Mouse (Mus musculus): ENCODE results near the gene Pagr1b. TPM values are rescaled to one million over a fixed set of nuclear protein-coding genes. Genes with fewer than 3 reads are reported as not detected.

The Pagr1b gene
- total and polyA plus RNA-seq, 3 experiments = 0.30 to 6.6 TPM; not detected in 1

DNA sequence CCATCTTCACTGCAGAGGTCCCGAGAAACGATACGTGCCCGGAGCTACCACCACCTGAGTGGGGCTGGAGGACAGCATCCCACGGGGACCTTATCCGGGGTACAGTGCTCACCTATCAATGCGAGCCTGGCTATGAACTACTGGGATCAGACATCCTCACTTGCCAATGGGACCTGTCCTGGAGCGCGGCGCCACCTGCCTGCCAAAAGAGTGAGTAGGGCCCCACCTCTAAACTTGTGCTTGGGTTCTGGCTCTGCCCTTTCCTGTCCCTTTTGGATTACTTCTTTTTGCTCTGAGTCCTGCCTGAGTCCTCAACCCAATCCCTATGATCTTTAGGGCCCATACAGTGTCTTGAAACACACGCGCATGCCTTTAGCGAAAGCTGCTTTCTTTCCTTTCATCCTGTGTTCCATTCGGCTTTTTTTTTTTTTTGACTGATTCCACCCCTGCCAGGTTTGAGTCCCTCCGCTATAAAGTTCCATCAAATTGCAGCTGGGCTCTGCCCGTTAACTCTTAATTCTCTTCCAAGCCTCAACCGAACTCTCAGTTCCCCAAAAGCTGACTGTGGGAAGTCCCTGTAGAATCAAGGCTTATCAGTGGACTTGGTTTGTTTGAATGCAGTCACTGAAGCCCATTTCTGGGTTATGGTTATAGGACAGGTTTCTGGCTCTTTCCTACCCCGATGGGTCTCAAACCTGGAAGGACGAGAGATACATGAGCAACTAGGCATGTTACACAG is 52.6 kb downstream of the Pagr1b start:
- dilution Hi-C loops (cut with MboI; ENCODE audit: extremely low pct_ligation_motif_present, extremely low pct_unique_long_range_greater_than_20kb, low sequenced_read_pairs) = no loop called here
- no peaks in the 10 kb centered on the region for H3K79me2 ChIP-seq (replicated peaks; ENCODE audit: control insufficient read depth, extremely low read depth, insufficient read depth, poor library complexity, severe bottlenecking)
- H3K9ac ChIP-seq (ENCODE audit: insufficient read depth, low read depth) = no peak overlapping the region
- no peak overlapping the region for H3K4me2 ChIP-seq (ENCODE audit: insufficient read depth, low read depth, poor library complexity, severe bottlenecking)
- peaks cover 17 to 53% of the 10 kb centered on the region in 2 experiments for H3K4me1 ChIP-seq (ENCODE audit: control insufficient read depth in 1 of 2, insufficient read depth in 2 of 2)
- TF ChIP-seq PAX5 (IDR thresholded peaks at IDR 0.05; ENCODE audit: low read length) = no peak
- no peak for TF ChIP-seq MAFK (IDR thresholded peaks at IDR 0.05; ENCODE audit: insufficient replicate concordance, low read length)
- no peak for TF ChIP-seq KAT2A (IDR thresholded peaks at IDR 0.05; ENCODE audit: insufficient replicate concordance, low read length)
- TF ChIP-seq MEF2A (IDR thresholded peaks at IDR 0.05; ENCODE audit: borderline replicate concordance, low read depth, low read length) = 0 out of 2 replicates have a peak, but pooled peaks have one; percentile 13
- no peak for TF ChIP-seq GABPA (IDR thresholded peaks at IDR 0.05; ENCODE audit: insufficient replicate concordance, low read depth, low read length)
- TF ChIP-seq JUND (conservative IDR thresholded peaks at IDR 0.05; ENCODE audit: low read depth, low read length) = no peak
- peak; percentile 24; the same call in 1 of the 2 replicates for TF ChIP-seq CHD1 (IDR thresholded peaks at IDR 0.05; ENCODE audit: low read depth, low read length)
- TF ChIP-seq ZMIZ1 (IDR thresholded peaks at IDR 0.05; ENCODE audit: low read depth, low read length) = no peak; the same call in 1 of the 2 replicates
- TF ChIP-seq RAD21 (IDR thresholded peaks at IDR 0.05; ENCODE audit: low read depth, low read length) = peak; percentile 63
- peak; percentile 93 for TF ChIP-seq ZNF384 (IDR thresholded peaks at IDR 0.05; ENCODE audit: low read depth, low read length)
- peak in 1 of 2 experiments; percentile 72; a peak in 2 of 4 replicates for TF ChIP-seq CTCF (conservative IDR thresholded peaks at IDR 0.05 in 1 of 2, IDR thresholded peaks at IDR 0.05 in 1 of 2; ENCODE audit: low read depth in 2 of 2, low read length in 2 of 2)
- no peak for TF ChIP-seq POLR2AphosphoS2 (IDR thresholded peaks at IDR 0.05; ENCODE audit: low read depth, low read length)
- TF ChIP-seq NELFE (IDR thresholded peaks at IDR 0.05; ENCODE audit: low read depth, low read length) = 0 out of 2 replicates have a peak, but pooled peaks have one; percentile 10
- TF ChIP-seq ZKSCAN1 (IDR thresholded peaks at IDR 0.05; ENCODE audit: borderline replicate concordance, low read depth, low read length) = no peak
- peak; percentile 69 for TF ChIP-seq TCF12 (IDR thresholded peaks at IDR 0.05; ENCODE audit: low read depth, low read length)
- 0 out of 2 replicates have a peak, but pooled peaks have one; percentile 12 for TF ChIP-seq TBP (conservative IDR thresholded peaks at IDR 0.05; ENCODE audit: low read depth, low read length)
- no peak for TF ChIP-seq USF1 (IDR thresholded peaks at IDR 0.05; ENCODE audit: low read depth, low read length)
- no peak for TF ChIP-seq ELF1 (IDR thresholded peaks at IDR 0.05; ENCODE audit: low read depth, low read length)
- peak; percentile 70 for TF ChIP-seq SMC3 (IDR thresholded peaks at IDR 0.05; ENCODE audit: low read depth, low read length)
- peak; percentile 34; the same call in 1 of the 2 replicates for TF ChIP-seq SIN3A (IDR thresholded peaks at IDR 0.05; ENCODE audit: low read length)
- 0 out of 2 replicates have a peak, but pooled peaks have one; percentile 20 for TF ChIP-seq CHD2 (IDR thresholded peaks at IDR 0.05; ENCODE audit: low read length)
- no peak for TF ChIP-seq NRF1 (IDR thresholded peaks at IDR 0.05; ENCODE audit: low read depth, low read length)
- TF ChIP-seq BHLHE40 (IDR thresholded peaks at IDR 0.05; ENCODE audit: low read depth, low read length) = peak; percentile 43; the same call in 1 of the 2 replicates
- TF ChIP-seq MYC (IDR thresholded peaks at IDR 0.05; ENCODE audit: low read depth, low read length) = 0 out of 2 replicates have a peak, but pooled peaks have one; percentile 16
- no peak for TF ChIP-seq POLR2A (IDR thresholded peaks at IDR 0.05; ENCODE audit: low read depth, low read length)
- peak; percentile 96 for TF ChIP-seq EP300 (IDR thresholded peaks at IDR 0.05; ENCODE audit: low read length)
- TF ChIP-seq MAZ (IDR thresholded peaks at IDR 0.05; ENCODE audit: low read depth, low read length) = 0 out of 2 replicates have a peak, but pooled peaks have one; percentile 18
- TF ChIP-seq IRF4 (IDR thresholded peaks at IDR 0.05; ENCODE audit: low read depth, low read length) = peak; percentile 96
- no peak for TF ChIP-seq E2F4 (IDR thresholded peaks at IDR 0.05; ENCODE audit: insufficient replicate concordance, low read depth, low read length)
- peak; percentile 37; the same call in 1 of the 2 replicates for TF ChIP-seq MXI1 (IDR thresholded peaks at IDR 0.05; ENCODE audit: low read depth, low read length)
- peak; percentile 20; the same call in 1 of the 2 replicates for TF ChIP-seq HCFC1 (IDR thresholded peaks at IDR 0.05; ENCODE audit: low read depth, low read length)
- TF ChIP-seq USF2 (conservative IDR thresholded peaks at IDR 0.05; ENCODE audit: low read depth, low read length) = no peak
- no peaks in the 10 kb centered on the region for H3K27me3 ChIP-seq (replicated peaks)
- H3K27ac ChIP-seq (ENCODE audit: insufficient read depth, low read depth) = peak overlapping the region; percentile 56
- no peak overlapping the region for H3K4me3 ChIP-seq (replicated peaks in 1 of 3; ENCODE audit: low read depth in 2 of 3, low read length in 2 of 3, poor library complexity in 1 of 3)
- peaks cover 52 to 83% of the 10 kb centered on the region in 2 experiments for H3K36me3 ChIP-seq (replicated peaks in 1 of 2; ENCODE audit: control insufficient read depth in 1 of 2, insufficient read depth in 1 of 2, low read length in 1 of 2)
- peak; percentile 89 for DNase-seq (ENCODE audit: extremely low read depth)
- H3K9me3 ChIP-seq (replicated peaks; ENCODE audit: low read length) = no peaks in the 10 kb centered on the region
- in situ Hi-C loops (cut with MboI; ENCODE audit: low pct_ligation_motif_present, low pct_unique_long_range_greater_than_20kb, low sequenced_read_pairs) = loop anchor here (5.0 to 10.0 kb wide), 2 partner anchors 54 to 259 kb away; partner anchors contain the start of genes Coro1a, Pagr1a and Pagr1b

All from CH12.LX (cell line).